Mouse (Mus musculus) liver, adult 2 months (tissue): ENCODE results near the gene Svop.

ENCODE experiments used
- CTCF ChIP-seq: fragments of 200-500 bp; IDR thresholded peaks from 2 replicates; pipeline ENCODE4 v1.5.1; 2011; ENCODE audit warnings: low read depth, low read length, control low read depth
- POLR2A ChIP-seq: fragments of 200-500 bp; IDR thresholded peaks from 2 replicates; pipeline ENCODE4 v1.6.1; 2011; ENCODE audit warnings: low read length, control low read depth; ENCODE audit not compliant: insufficient read depth; ENCODE audit errors: extremely low read depth

- no peak for TF ChIP-seq CTCF
- no peak for TF ChIP-seq POLR2A
These were observed 25.2 kb upstream of the Svop start for GRCm38 (mm10) chr5:114116586-114116985.
